Mouse (Mus musculus) kidney, adult 2 months (tissue): ENCODE measurements at regions not wholly inside any gene's neighbourhood (a gene's known extent, or its start where the extent isn't known, plus 50 kb on each side); places are given as distances from the start of the nearest gene placed in this dataset.

Source experiments
- CTCF ChIP-seq: fragments of 200-500 bp; conservative IDR thresholded peaks from 2 replicates; pipeline ENCODE4 v1.5.1; 2011; ENCODE audit warnings: low read depth, mild to moderate bottlenecking, control low read depth, low read length, moderate library complexity, mixed read lengths; ENCODE audit not compliant: insufficient read depth, insufficient read length
- POLR2A ChIP-seq: fragments of 200-500 bp; IDR thresholded peaks from one replicate; pipeline ENCODE4 v1.6.1; 2011; ENCODE audit warnings: low read depth, low read length, control low read depth

- TF ChIP-seq POLR2A: no peak
- TF ChIP-seq CTCF: no peak
Measured at GRCm38 (mm10) chr12:9419311-9419710, 150.6 kb upstream of the Osr1 start.
